Comparison of ENCODE assay signal across 11 mouse cellular contexts in genomic region chr3:102744657-102745056, GRCm38 (mm10). TPM values are rescaled to one million over a fixed set of nuclear protein-coding genes. Genes with fewer than 3 reads are reported as not detected.
DNase-seq lines count a peak whose midpoint lies in the region; ATAC-seq and TF ChIP-seq lines count a peak whose summit lies in the region.
"Had no signal": no experiment of that assay in that cellular context is flagged by ENCODE, and none has a peak within 500 bp of the region (broad histone marks: within the 10 kb centered on the region; RNA-seq: fewer than 3 reads in every experiment).

No protein-coding gene starts in this region.

- H3K9ac ChIP-seq in lung, embryonic 16.5 days (ENCODE audit: low read length), result no peak overlapping the region
- H3K9ac ChIP-seq in forebrain, postnatal 0 days, result no peak overlapping the region

- intact Hi-C loops in heart, postnatal 25 days (cut with DNase I), result no loop called here

- peak overlapping the region; percentile 45 for H3K27ac ChIP-seq in lung, embryonic 16.5 days (ENCODE audit: low read length)
- no peak overlapping the region for H3K27ac ChIP-seq in forebrain, postnatal 0 days (ENCODE audit: low read depth, low read length)

- no peaks in the 10 kb centered on the region for H3K27me3 ChIP-seq in lung, embryonic 16.5 days (ENCODE audit: control insufficient read depth, insufficient read depth, low read depth, low read length)
- no peaks in the 10 kb centered on the region for H3K27me3 ChIP-seq in forebrain, postnatal 0 days (ENCODE audit: insufficient read depth, low read length)

- H3K4me2 ChIP-seq in lung, embryonic 16.5 days (ENCODE audit: low read depth, low read length), result no peak overlapping the region
- H3K4me2 ChIP-seq in forebrain, postnatal 0 days (ENCODE audit: low read depth), result no peak overlapping the region

- no peaks in the 10 kb centered on the region for H3K9me3 ChIP-seq in lung, embryonic 16.5 days (ENCODE audit: control insufficient read depth, low read length)
- H3K9me3 ChIP-seq in forebrain, postnatal 0 days (ENCODE audit: low read length), result no peaks in the 10 kb centered on the region

- peak; percentile 97 for DNase-seq in heart, adult 11 months
- no peak for DNase-seq in heart, postnatal 25 days (ENCODE audit: low spot score)
- peak; percentile 25 for DNase-seq in thymus, postnatal 0 days (ENCODE audit: low spot score)
- DNase-seq in thymus, postnatal 10 days (ENCODE audit: low spot score in 2 of 2), result no peak
- DNase-seq in right cerebral cortex, postnatal 14 days, result no peak
- DNase-seq in urinary bladder, postnatal 36 days (ENCODE audit: low spot score in 2 of 2), result no peak
- DNase-seq in forebrain, postnatal 0 days, result no peak
- DNase-seq: embryo, embryonic 11 days had no signal

- no peaks in the 10 kb centered on the region for H3K36me3 ChIP-seq in lung, embryonic 16.5 days (ENCODE audit: control insufficient read depth, insufficient read depth, low read length)
- H3K36me3 ChIP-seq in forebrain, postnatal 0 days (ENCODE audit: insufficient read depth), result no peaks in the 10 kb centered on the region

- 27% methylated on average over 5 of the region's 5 CpGs for WGBS in lung, embryonic 16.5 days
- 60% methylated on average over 5 of the region's 5 CpGs for WGBS in forebrain, postnatal 0 days

- H3K4me3 ChIP-seq in lung, embryonic 16.5 days (ENCODE audit: low read length), result no peak overlapping the region
- H3K4me3 ChIP-seq in forebrain, postnatal 0 days (ENCODE audit: low read depth, low read length), result no peak overlapping the region
- H3K4me3 ChIP-seq: myocyte had no signal

- peaks cover 21% of the 10 kb centered on the region for H3K4me1 ChIP-seq in lung, embryonic 16.5 days (replicated peaks; ENCODE audit: control insufficient read depth, insufficient read depth, low read length)
- no peaks in the 10 kb centered on the region for H3K4me1 ChIP-seq in forebrain, postnatal 0 days (ENCODE audit: insufficient read depth)

- TF ChIP-seq CTCF in forebrain, postnatal 0 days (IDR thresholded peaks at IDR 0.05; ENCODE audit: low read depth), result no peak

- no peak for ATAC-seq in lung, embryonic 16.5 days (ENCODE audit: low read depth)
- ATAC-seq in forebrain, postnatal 0 days, result no peak

RNA-seq across cellular contexts. Expression of gene Tspan2, which starts 10.3 kb away (rescaled TPM):
- 10 to 100 TPM; 12.7 to 15.0 TPM for total RNA-seq in heart, postnatal 25 days (2021)
- polyA plus RNA-seq in thymus, postnatal 0 days (2015; fragmentation: Nextera tagmentation; extraction: Ambion mirVana), result 11.3 and 12.4 TPM in 2 replicates
- polyA plus RNA-seq in lung, embryonic 16.5 days (2015; fragmentation: Nextera tagmentation; extraction: Ambion mirVana), result 17.7 and 17.9 TPM in 2 replicates
- 12.7 and 14.0 TPM in 2 replicates for total RNA-seq in forebrain, postnatal 0 days (2014; rRNA removed)
- polyA plus RNA-seq in forebrain, postnatal 0 days (2015; fragmentation: Nextera tagmentation; extraction: Ambion mirVana), result 7.0 and 10.1 TPM in 2 replicates

RNA-seq across cellular contexts. Expression of gene Tshb, which starts 37.9 kb away (rescaled TPM):
- not detected for total RNA-seq in heart, postnatal 25 days (2021)
- 0.46 and 0.55 TPM in 2 replicates for polyA plus RNA-seq in thymus, postnatal 0 days (2015; fragmentation: Nextera tagmentation; extraction: Ambion mirVana)
- polyA plus RNA-seq in lung, embryonic 16.5 days (2015; fragmentation: Nextera tagmentation; extraction: Ambion mirVana), result 0.24 and 0.53 TPM in 2 replicates
- not detected in 2 replicates for total RNA-seq in forebrain, postnatal 0 days (2014; rRNA removed)
- 0.11 and 0.14 TPM in 2 replicates for polyA plus RNA-seq in forebrain, postnatal 0 days (2015; fragmentation: Nextera tagmentation; extraction: Ambion mirVana)
- total RNA-seq: gastrocnemius, postnatal 36 days had no signal
- polyA plus RNA-seq: myocyte had no signal

Comparison
In these comparisons a context has a peak if more than half of its experiments do, and no peak if none do; other contexts are left out.
1. DNase-seq: peak in heart, adult 11 months (single experiment) and thymus, postnatal 0 days (single experiment); none in heart, postnatal 25 days (single experiment), thymus, postnatal 10 days (0 of 2), right cerebral cortex, postnatal 14 days (single experiment), urinary bladder, postnatal 36 days (0 of 2) and forebrain, postnatal 0 days (single experiment).